Mouse (Mus musculus): ENCODE measurements around the gene Utp14b. TPM values are rescaled to one million over a fixed set of nuclear protein-coding genes. Genes with fewer than 3 reads are reported as not detected.

Gene Utp14b
- 10 to 100 TPM; 17.0 to 25.6 TPM for total RNA-seq (2021)
- long read RNA-seq, experiment 1, full-length matches to known transcripts, result 3 of 3 reads
- long read RNA-seq, experiment 1, partial matches to known transcripts, result 0 of 3 reads
- long read RNA-seq, experiment 1, other reads (novel, unspliced or antisense), result 0 of 3 reads
- long read RNA-seq, experiment 2, full-length matches to known transcripts, result 1 of 1 reads
- long read RNA-seq, experiment 2, partial matches to known transcripts, result 0 of 1 reads
- long read RNA-seq, experiment 2, other reads (novel, unspliced or antisense), result 0 of 1 reads

DNA sequence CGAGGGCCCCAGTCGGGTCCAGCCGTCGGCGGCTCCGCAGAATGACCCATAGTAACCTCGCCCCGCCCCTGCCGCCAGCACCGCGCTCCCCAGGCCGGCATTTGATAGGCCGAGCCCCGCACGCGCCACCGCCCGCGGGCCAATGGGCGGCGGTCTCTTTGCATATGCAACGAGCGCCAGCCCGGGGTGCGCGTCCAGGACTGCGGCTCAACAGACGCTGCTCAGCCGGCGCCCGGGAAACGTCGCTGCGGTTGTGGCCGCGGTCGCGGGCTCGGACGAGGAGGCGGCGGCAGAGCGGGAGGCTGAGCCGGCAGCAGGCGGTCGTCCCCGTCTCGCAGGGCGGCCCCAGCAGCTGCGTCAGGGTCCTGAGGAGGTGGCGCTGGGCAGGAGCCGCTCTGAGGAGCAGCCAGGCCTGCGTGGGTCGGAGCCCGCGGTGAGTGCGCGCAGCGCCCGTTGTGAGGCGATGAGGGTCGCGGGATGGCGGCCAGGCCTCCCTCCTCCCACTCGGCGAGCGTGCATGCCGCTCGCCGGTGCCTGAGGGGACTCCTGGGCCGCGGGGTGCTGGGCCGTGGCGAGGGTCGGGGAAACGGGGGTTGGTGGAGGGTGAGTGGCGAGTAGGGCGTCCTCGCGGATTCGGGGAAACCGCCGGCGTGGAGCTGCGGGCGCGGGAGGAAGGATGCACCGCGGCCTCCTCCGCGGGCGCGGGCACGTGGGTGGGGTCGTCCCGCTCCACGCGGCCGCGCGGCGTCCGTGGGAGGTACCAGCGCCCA is at the start of gene Utp14b, which contains the start of gene Acsl3:
Utp14b (plus strand) TSS at position 368 of the 770 bp plus-strand sequence.
Acsl3 (plus strand) TSS at position 155 of the 770 bp plus-strand sequence.
- no peak for TF ChIP-seq CTCF (IDR thresholded peaks at IDR 0.05)
- H3K27ac ChIP-seq, result peak within 1 kb of the TSS; percentile 99
- peak within 1 kb of the TSS; percentile 98 for H3K4me3 ChIP-seq
- intact Hi-C loops (cut with DNase I), result loop anchor here (1.0 to 2.0 kb wide), 2 partner anchors 63 to 121 kb away; no protein-coding TSS in a partner anchor
- peak; percentile 97 to 98 for DNase-seq (ENCODE audit: extremely low spot score in 1 of 2, low spot score in 2 of 2)

DNA sequence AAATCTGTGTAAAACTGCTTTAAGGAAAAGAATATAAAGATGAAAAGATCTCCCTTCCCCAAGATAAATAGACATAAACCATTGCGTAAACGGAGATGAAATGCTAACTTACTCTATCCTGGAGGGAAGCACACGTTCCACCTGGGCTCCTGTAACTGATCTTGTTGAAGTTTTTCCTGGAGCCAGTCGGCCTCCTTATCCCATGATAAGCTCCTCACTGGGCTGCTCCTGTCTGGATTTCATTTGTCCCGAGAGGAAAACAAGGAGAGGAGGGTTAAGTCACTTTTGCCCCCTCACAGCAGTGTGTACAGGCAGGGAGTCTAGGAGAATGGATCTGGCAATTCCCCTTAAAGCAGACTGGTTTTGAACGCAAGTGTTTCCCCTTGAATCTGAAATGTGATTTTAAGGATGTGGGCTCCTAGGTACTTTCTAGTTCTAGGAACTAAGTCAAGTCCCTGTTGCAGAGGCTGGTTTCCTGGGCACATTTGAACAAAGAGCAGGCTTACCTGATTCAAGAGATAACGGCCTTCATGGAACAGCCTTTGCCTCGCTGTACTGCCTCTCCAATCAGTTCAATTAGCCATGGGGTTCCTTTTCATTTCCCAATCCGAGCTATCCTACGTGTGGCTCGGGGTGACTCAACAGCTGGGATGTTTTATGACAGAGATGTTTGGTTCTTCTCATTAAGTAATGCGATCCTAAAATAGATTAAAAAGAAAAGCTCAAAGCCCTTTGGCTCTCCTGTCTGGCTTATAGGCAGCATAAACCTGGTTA is 48.5 kb upstream of the Utp14b start:
- Histone ChIP-seq H3K27ac (no peak overlapping the region), H3K4me3 (no peak overlapping the region)
- no peak for DNase-seq (ENCODE audit: extremely low spot score in 1 of 2, low spot score in 2 of 2)
- intact Hi-C loops (cut with DNase I), result no loop called here
- no peak for TF ChIP-seq CTCF (IDR thresholded peaks at IDR 0.05)

DNA sequence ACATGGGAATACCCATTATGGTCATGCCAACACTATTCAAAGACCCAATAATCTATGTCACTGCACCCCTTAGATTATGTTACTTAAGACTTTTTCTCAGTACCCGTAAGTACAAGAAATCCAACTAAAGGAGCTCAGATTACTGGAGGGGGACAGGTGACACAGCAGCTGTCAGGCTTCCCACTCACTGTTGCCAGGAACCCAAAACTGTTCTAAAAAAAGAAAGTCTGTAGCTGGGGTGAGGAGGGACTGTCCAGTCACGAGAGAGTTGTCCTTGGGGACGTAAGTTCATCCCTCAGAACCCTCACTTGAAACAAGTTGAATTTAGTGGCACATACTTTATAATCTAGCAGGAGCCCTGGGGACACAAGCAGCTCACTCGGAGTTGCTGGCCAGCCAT is 46.8 kb upstream of the Utp14b start:
- no peak for DNase-seq (ENCODE audit: extremely low spot score in 1 of 2, low spot score in 2 of 2)
- no peak overlapping the region for H3K27ac ChIP-seq
- TF ChIP-seq CTCF (IDR thresholded peaks at IDR 0.05), result no peak
- no peak overlapping the region for H3K4me3 ChIP-seq
- intact Hi-C loops (cut with DNase I), result no loop called here

DNA sequence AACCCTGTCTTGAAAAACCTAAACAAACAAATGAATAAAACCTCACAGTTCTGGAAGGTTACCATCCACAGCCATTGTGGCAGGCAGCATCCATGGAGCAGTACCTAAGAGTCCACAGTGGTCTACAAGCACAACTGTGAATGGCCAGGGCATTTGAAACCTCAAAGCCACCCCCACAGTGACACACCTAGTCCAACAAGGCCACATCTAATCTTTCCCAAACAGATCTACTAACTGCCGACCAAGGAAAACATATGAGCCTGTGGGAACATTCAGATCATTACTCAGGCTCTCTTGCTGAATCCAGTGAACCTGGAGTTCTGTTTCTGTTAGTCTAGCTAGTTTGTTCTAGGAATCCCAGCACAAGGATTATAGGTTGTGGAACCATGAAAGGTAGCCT is 44.9 kb upstream of the Utp14b start:
- TF ChIP-seq CTCF (IDR thresholded peaks at IDR 0.05), result no peak
- no peak for DNase-seq (ENCODE audit: extremely low spot score in 1 of 2, low spot score in 2 of 2)
- H3K4me3 ChIP-seq, result no peak overlapping the region
- no peak overlapping the region for H3K27ac ChIP-seq
- intact Hi-C loops (cut with DNase I), result no loop called here

- intact Hi-C loops (cut with DNase I), result no loop called here
- H3K27ac ChIP-seq, result no peak overlapping the region
- DNase-seq (ENCODE audit: extremely low spot score in 1 of 2, low spot score in 2 of 2), result no peak
- no peak for TF ChIP-seq CTCF (IDR thresholded peaks at IDR 0.05)
- H3K4me3 ChIP-seq, result no peak overlapping the region
Observed at GRCm38 (mm10) chr1:78624352-78624751, 33.5 kb upstream of the Utp14b start.

DNA sequence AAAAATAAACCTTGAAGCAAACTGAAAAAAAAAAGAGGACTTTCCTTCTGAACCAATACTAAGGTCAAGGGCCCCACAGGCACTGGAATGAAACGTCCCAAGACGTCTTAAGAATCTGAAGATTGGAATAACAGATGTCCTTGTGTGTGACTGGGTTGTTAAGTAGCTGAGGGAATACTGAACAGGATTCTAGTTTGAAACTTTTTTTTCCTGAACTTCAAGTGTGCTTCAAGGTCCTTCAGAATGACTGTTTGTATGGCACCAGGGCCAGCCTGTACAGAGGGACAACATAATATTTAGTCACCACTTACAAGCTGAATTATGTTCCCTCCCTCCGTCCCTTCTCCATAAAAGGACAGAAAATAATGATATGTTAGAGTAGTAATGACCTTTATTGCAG is 23.4 kb upstream of the Utp14b start:
- no peak overlapping the region for H3K4me3 ChIP-seq
- H3K27ac ChIP-seq, result no peak overlapping the region
- DNase-seq (ENCODE audit: extremely low spot score in 1 of 2, low spot score in 2 of 2), result no peak
- intact Hi-C loops (cut with DNase I), result no loop called here
- TF ChIP-seq CTCF (IDR thresholded peaks at IDR 0.05), result no peak

DNA sequence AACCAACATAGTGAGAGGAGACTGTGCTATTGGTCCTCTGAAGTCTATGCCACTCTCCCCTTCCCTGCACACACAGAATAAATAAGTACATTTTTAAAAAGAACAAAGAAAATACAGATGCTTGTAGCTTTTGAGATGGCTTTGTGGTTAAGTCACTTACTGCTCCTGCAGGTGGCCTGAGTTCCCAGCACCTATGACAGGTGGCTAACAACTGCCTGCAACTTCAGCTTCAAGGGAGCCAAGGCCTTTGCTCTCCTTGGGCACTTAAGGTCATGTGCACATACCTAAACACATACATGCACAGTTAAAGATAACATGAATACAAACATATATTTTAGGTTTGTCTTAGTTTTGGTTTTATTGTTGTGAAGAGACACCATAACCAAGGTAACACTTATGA is 17.0 kb upstream of the Utp14b start:
- no peak for TF ChIP-seq CTCF (IDR thresholded peaks at IDR 0.05)

GRCm38 (mm10) chr1:78641791-78642190 is 16.0 kb upstream of the Utp14b start:
- intact Hi-C loops (cut with DNase I), result no loop called here
- DNase-seq (ENCODE audit: extremely low spot score in 1 of 2, low spot score in 2 of 2), result no peak
- Histone ChIP-seq H3K4me3 (no peak overlapping the region), H3K27ac (no peak overlapping the region)
- TF ChIP-seq CTCF (IDR thresholded peaks at IDR 0.05), result no peak

More for the DNA sequence above, 17.0 kb upstream of the Utp14b start:
- intact Hi-C loops (cut with DNase I), result no loop called here
- no peak for DNase-seq (ENCODE audit: extremely low spot score in 1 of 2, low spot score in 2 of 2)
- Histone ChIP-seq H3K4me3 (no peak overlapping the region), H3K27ac (no peak overlapping the region)

- Histone ChIP-seq H3K27ac (no peak overlapping the region), H3K4me3 (no peak overlapping the region)
- no peak for TF ChIP-seq CTCF (IDR thresholded peaks at IDR 0.05)
- no peak for DNase-seq (ENCODE audit: extremely low spot score in 1 of 2, low spot score in 2 of 2)
- intact Hi-C loops (cut with DNase I), result no loop called here
Observed at GRCm38 (mm10) chr1:78642197-78642596, 15.6 kb upstream of the Utp14b start.

DNA sequence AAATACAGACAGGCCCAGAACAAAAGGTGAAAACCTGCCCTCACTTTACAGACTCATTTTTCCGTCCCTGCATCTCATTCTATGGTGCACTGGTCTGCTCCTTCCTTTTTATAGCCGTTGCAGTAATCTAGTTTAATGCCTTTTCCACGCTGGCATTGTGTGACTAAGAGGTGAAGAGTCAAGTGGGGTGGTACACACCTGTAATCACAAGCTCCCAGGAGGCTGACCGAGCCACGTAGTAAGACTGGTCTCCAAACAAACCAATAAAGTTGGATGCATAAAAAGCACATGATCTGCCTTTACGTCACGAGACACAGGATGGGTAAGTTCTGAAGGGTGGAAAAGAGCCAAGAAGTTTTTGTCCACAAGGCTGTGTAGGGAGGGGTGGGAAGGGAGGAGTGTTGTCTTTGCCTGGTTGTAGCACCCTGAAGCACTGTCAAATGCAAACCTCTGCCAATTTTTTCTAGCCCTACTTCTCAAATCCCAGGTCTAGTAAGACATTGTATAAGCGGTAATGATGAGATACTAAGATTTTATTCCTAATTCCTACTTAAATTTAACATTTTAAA is 10.4 kb upstream of the Utp14b start:
- DNase-seq (ENCODE audit: extremely low spot score in 1 of 2, low spot score in 2 of 2), result no peak
- intact Hi-C loops (cut with DNase I), result no loop called here
- Histone ChIP-seq H3K4me3 (no peak overlapping the region), H3K27ac (no peak overlapping the region)
- no peak for TF ChIP-seq CTCF (IDR thresholded peaks at IDR 0.05)

GRCm38 (mm10) chr1:78649269-78650061 is 8.4 kb upstream of the Utp14b start:
- Histone ChIP-seq H3K4me3 (no peak overlapping the region), H3K27ac (no peak overlapping the region)
- TF ChIP-seq CTCF (IDR thresholded peaks at IDR 0.05), result no peak
- DNase-seq (ENCODE audit: extremely low spot score in 1 of 2, low spot score in 2 of 2), result no peak
- intact Hi-C loops (cut with DNase I), result no loop called here
